Comparison of ENCODE assay signal across 24 mouse cellular contexts in genomic region chr16:96730881-96731280, GRCm38 (mm10).
DNase-seq lines count a peak whose midpoint lies in the region; ATAC-seq lines count a peak whose summit lies in the region.
"Had no signal": no experiment of that assay in that cellular context is flagged by ENCODE, and none has a peak within 500 bp of the region (broad histone marks: within the 10 kb centered on the region; RNA-seq: fewer than 3 reads in every experiment).

No protein-coding gene starts in this region.

- no peaks in the 10 kb centered on the region for H3K27me3 ChIP-seq in hindbrain, embryonic 14.5 days (ENCODE audit: control insufficient read depth, insufficient read depth, low read length)
- no peaks in the 10 kb centered on the region for H3K27me3 ChIP-seq in hindbrain, embryonic 10.5 days (ENCODE audit: insufficient read depth, poor library complexity, severe bottlenecking)
- no peaks in the 10 kb centered on the region for H3K27me3 ChIP-seq in midbrain, embryonic 13.5 days
- no peaks in the 10 kb centered on the region for H3K27me3 ChIP-seq in midbrain, embryonic 14.5 days (ENCODE audit: control insufficient read depth, insufficient read depth, low read length)
- no peaks in the 10 kb centered on the region for H3K27me3 ChIP-seq in neural tube, embryonic 15.5 days (replicated peaks)
- H3K27me3 ChIP-seq: embryonic facial prominence, embryonic 12.5 days; embryonic facial prominence, embryonic 15.5 days; forebrain, embryonic 15.5 days; heart, embryonic 13.5 days; hindbrain, embryonic 13.5 days had no signal

- no peaks in the 10 kb centered on the region for H3K9me3 ChIP-seq in hindbrain, embryonic 14.5 days (ENCODE audit: control insufficient read depth, low read length)
- H3K9me3 ChIP-seq in hindbrain, embryonic 10.5 days, result no peaks in the 10 kb centered on the region
- H3K9me3 ChIP-seq in midbrain, embryonic 13.5 days, result no peaks in the 10 kb centered on the region
- no peaks in the 10 kb centered on the region for H3K9me3 ChIP-seq in midbrain, embryonic 14.5 days (ENCODE audit: control insufficient read depth, low read length)
- no peaks in the 10 kb centered on the region for H3K9me3 ChIP-seq in neural tube, embryonic 15.5 days (replicated peaks)
- H3K9me3 ChIP-seq: embryonic facial prominence, embryonic 12.5 days; embryonic facial prominence, embryonic 15.5 days; forebrain, embryonic 15.5 days; heart, embryonic 10.5 days; heart, embryonic 13.5 days; hindbrain, embryonic 13.5 days had no signal

- peak overlapping the region; percentile 27; the same call in 1 of the 2 replicates for H3K27ac ChIP-seq in hindbrain, embryonic 14.5 days
- H3K27ac ChIP-seq in hindbrain, embryonic 10.5 days, result no peak overlapping the region
- 0 out of 2 replicates have a peak overlapping the region, but pooled peaks have one; percentile 12 for H3K27ac ChIP-seq in midbrain, embryonic 13.5 days
- H3K27ac ChIP-seq in midbrain, embryonic 14.5 days (replicated peaks; ENCODE audit: low read depth, low read length), result no peak overlapping the region
- peak overlapping the region; percentile 13; the same call in 1 of the 2 replicates for H3K27ac ChIP-seq in neural tube, embryonic 15.5 days (replicated peaks)
- H3K27ac ChIP-seq: embryonic facial prominence, embryonic 12.5 days; embryonic facial prominence, embryonic 15.5 days; heart, adult 2 months; heart, embryonic 10.5 days; heart, embryonic 13.5 days had no signal

- DNase-seq in hindbrain, embryonic 14.5 days (ENCODE audit: low spot score), result no peak
- DNase-seq in hindbrain, embryonic 10.5 days (ENCODE audit: low spot score), result no peak
- no peak for DNase-seq in midbrain, embryonic 14.5 days
- DNase-seq in neural tube, embryonic 10.5 days (ENCODE audit: extremely low spot score, low spot score), result no peak
- DNase-seq in spleen, postnatal 14 days (ENCODE audit: low spot score in 2 of 2), result no peak
- DNase-seq: adrenal gland, adult 2 months; adrenal gland, postnatal 14 days; cerebellum, adult 18-20 months; cerebellum, adult 9-10 months; cerebellum, postnatal 25 days; gastrocnemius, postnatal 10 days; gastrocnemius, postnatal 36 days; heart, adult 2 months; heart, postnatal 14 days; heart, postnatal 4 days had no signal

- H3K4me3 ChIP-seq in hindbrain, embryonic 14.5 days (replicated peaks; ENCODE audit: low read length), result no peak overlapping the region
- H3K4me3 ChIP-seq in hindbrain, embryonic 10.5 days, result no peak overlapping the region
- H3K4me3 ChIP-seq in midbrain, embryonic 13.5 days (replicated peaks), result no peak overlapping the region
- no peak overlapping the region for H3K4me3 ChIP-seq in midbrain, embryonic 14.5 days (replicated peaks; ENCODE audit: low read depth, low read length)
- H3K4me3 ChIP-seq in neural tube, embryonic 15.5 days (replicated peaks), result no peak overlapping the region
- H3K4me3 ChIP-seq: embryonic facial prominence, embryonic 12.5 days; embryonic facial prominence, embryonic 15.5 days; forebrain, embryonic 15.5 days; heart, adult 2 months; heart, embryonic 10.5 days; heart, embryonic 13.5 days; hindbrain, embryonic 13.5 days had no signal

- H3K9ac ChIP-seq in hindbrain, embryonic 14.5 days, result no peak overlapping the region
- no peak overlapping the region for H3K9ac ChIP-seq in midbrain, embryonic 13.5 days (replicated peaks)
- no peak overlapping the region for H3K9ac ChIP-seq in midbrain, embryonic 14.5 days (replicated peaks; ENCODE audit: low read length)
- no peak overlapping the region for H3K9ac ChIP-seq in neural tube, embryonic 15.5 days (replicated peaks)
- H3K9ac ChIP-seq: embryonic facial prominence, embryonic 12.5 days; embryonic facial prominence, embryonic 15.5 days; forebrain, embryonic 15.5 days; heart, embryonic 13.5 days; hindbrain, embryonic 13.5 days had no signal

- whole genome bisulfite sequencing in hindbrain, embryonic 14.5 days, result 73% methylated on average over 3 of the region's 3 CpGs
- WGBS in hindbrain, embryonic 10.5 days, result 72% methylated on average over 3 of the region's 3 CpGs
- 82% methylated on average over 3 of the region's 3 CpGs for WGBS in midbrain, embryonic 13.5 days
- WGBS in midbrain, embryonic 14.5 days, result 76% methylated on average over 3 of the region's 3 CpGs
- 86% methylated on average over 3 of the region's 3 CpGs for WGBS in neural tube, embryonic 15.5 days

- no peak overlapping the region for H3K4me2 ChIP-seq in hindbrain, embryonic 14.5 days (replicated peaks)
- no peak overlapping the region for H3K4me2 ChIP-seq in midbrain, embryonic 13.5 days (replicated peaks)
- H3K4me2 ChIP-seq in midbrain, embryonic 14.5 days (ENCODE audit: low read length), result no peak overlapping the region
- no peak overlapping the region for H3K4me2 ChIP-seq in neural tube, embryonic 15.5 days
- H3K4me2 ChIP-seq: embryonic facial prominence, embryonic 12.5 days; embryonic facial prominence, embryonic 15.5 days; forebrain, embryonic 15.5 days; heart, embryonic 13.5 days; hindbrain, embryonic 13.5 days had no signal

- no peak for ATAC-seq in hindbrain, embryonic 14.5 days (ENCODE audit: low FRiP score)
- ATAC-seq in midbrain, embryonic 13.5 days, result 0 out of 2 replicates have a peak, but pooled peaks have one; percentile 58
- ATAC-seq in midbrain, embryonic 14.5 days (ENCODE audit: low FRiP score, low TSS enrichment), result no peak
- ATAC-seq in neural tube, embryonic 15.5 days (ENCODE audit: low FRiP score), result no peak
- ATAC-seq: CD4-positive, CD25-positive, alpha-beta regulatory T cell, adult 4 months; forebrain, embryonic 15.5 days had no signal

- no peaks in the 10 kb centered on the region for H3K36me3 ChIP-seq in hindbrain, embryonic 14.5 days (replicated peaks; ENCODE audit: control insufficient read depth, insufficient read depth)
- H3K36me3 ChIP-seq in hindbrain, embryonic 10.5 days, result no peaks in the 10 kb centered on the region
- no peaks in the 10 kb centered on the region for H3K36me3 ChIP-seq in midbrain, embryonic 13.5 days
- H3K36me3 ChIP-seq in midbrain, embryonic 14.5 days (ENCODE audit: control insufficient read depth, insufficient read depth, low read length), result no peaks in the 10 kb centered on the region
- H3K36me3 ChIP-seq in neural tube, embryonic 15.5 days, result no peaks in the 10 kb centered on the region
- H3K36me3 ChIP-seq: embryonic facial prominence, embryonic 12.5 days; embryonic facial prominence, embryonic 15.5 days; forebrain, embryonic 15.5 days; heart, embryonic 10.5 days; heart, embryonic 13.5 days; hindbrain, embryonic 13.5 days had no signal

- peaks cover 25% of the 10 kb centered on the region; the same call in 1 of the 2 replicates for H3K4me1 ChIP-seq in hindbrain, embryonic 14.5 days (replicated peaks; ENCODE audit: control insufficient read depth, insufficient read depth, low read length)
- H3K4me1 ChIP-seq in hindbrain, embryonic 10.5 days (replicated peaks), result peaks cover 7% of the 10 kb centered on the region
- peaks cover 30% of the 10 kb centered on the region for H3K4me1 ChIP-seq in midbrain, embryonic 13.5 days (replicated peaks)
- peaks cover 18% of the 10 kb centered on the region for H3K4me1 ChIP-seq in midbrain, embryonic 14.5 days (ENCODE audit: control insufficient read depth, insufficient read depth, low read length)
- H3K4me1 ChIP-seq in neural tube, embryonic 15.5 days, result peaks cover 21% of the 10 kb centered on the region
- H3K4me1 ChIP-seq: embryonic facial prominence, embryonic 12.5 days; embryonic facial prominence, embryonic 15.5 days; heart, embryonic 10.5 days; heart, embryonic 13.5 days had no signal

Comparison
In these comparisons a context has a peak if more than half of its experiments do, and no peak if none do; other contexts are left out.
1. H3K27ac ChIP-seq: peak in hindbrain, embryonic 14.5 days (single experiment), midbrain, embryonic 13.5 days (single experiment) and neural tube, embryonic 15.5 days (single experiment); none in hindbrain, embryonic 10.5 days (single experiment) and midbrain, embryonic 14.5 days (single experiment).